Mouse (Mus musculus): ENCODE data around the gene Vps11.

DNA sequence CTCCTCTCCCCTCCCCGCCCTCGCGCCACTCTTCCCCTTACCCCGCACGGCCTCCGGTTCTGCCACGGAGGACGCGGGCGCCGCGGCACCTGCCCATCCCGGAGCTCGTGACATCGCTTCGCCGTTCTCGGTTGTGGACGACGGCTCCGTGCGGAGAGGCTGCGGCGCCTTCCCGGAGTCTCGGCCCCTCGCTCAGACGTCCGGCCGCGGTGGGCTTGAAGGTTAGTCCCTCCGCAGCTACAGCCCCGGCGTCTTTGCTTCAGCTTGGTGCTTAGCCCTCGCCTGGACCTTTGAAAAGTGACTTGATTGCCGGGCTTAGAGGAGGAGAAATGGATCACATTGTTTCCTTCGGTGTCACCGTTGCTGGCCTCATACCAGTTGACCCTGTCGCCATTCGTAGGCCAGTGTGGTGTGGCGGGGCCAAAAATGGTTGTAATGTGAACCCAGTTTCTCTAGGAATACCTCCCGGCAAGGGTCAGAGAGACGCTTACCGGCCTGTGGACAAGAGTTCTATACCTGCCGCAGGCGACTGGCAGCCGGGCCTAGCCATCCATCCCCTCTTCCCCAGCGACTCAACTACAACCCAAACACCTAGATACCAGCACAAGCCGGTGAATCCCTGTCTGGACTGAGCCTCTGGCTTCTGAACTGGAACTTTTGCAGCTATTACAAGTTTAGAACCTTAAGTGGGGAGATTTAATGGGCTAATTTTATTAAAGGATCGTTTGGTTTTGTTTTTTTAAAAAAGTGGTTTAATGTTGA is 26.0 kb downstream of the Vps11 start:
- TF ChIP-seq CTCF (IDR thresholded peaks at IDR 0.05; ENCODE audit: low read depth) (no peak), EP300 (IDR thresholded peaks at IDR 0.05; ENCODE audit: low read depth) (no peak)

Data from heart, postnatal 0 days (tissue).